Mouse (Mus musculus) forelimb bud, embryonic 11.5 days (tissue): ENCODE measurements at regions not wholly inside any gene's neighbourhood (a gene's known extent, or its start where the extent isn't known, plus 50 kb on each side); places are given as distances from the start of the nearest gene placed in this dataset.
"Not testable (repeated sequence)": the region's sequence is repeated elsewhere in the genome, so short reads cannot be mapped to it uniquely, and the experiment has no call there.

Experiments used
- DNase-seq: peaks from one replicate; pipeline ENCODE4 v3.0.0-alpha.2; 2012; ENCODE audit warnings: low read depth, low spot score

DNA sequence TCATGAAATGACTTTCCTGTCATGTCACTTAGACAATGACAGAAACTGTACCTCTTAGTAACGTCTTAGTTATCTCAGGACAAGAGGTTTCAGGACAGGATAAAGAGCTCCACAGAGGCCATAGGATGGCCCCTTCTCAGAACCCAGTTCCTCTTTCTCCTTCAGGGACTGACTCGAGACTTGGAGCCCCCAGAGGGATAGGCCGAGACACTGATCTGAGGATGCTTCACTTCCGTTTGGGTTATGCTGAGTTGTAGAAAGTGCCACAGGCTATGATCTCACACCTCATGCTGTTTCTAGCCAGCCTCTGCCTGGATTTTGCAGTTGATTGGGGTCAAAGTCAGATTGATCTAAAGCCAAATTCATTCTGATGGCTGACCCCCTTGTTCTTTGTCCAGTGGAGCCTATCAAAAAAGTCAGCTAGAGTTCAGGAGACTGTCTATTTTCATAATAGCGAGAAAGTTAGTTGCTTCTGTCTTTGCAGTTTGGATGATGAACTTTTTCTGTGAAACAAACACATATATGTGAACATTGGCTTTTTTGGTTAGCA is 70.7 kb downstream of the Sult3a2 start:
- no peak for DNase-seq

GRCm38 (mm10) chr10:33708656-33709055 is 77.8 kb downstream of the Sult3a2 start:
- DNase-seq = not testable (repeated sequence)

DNA sequence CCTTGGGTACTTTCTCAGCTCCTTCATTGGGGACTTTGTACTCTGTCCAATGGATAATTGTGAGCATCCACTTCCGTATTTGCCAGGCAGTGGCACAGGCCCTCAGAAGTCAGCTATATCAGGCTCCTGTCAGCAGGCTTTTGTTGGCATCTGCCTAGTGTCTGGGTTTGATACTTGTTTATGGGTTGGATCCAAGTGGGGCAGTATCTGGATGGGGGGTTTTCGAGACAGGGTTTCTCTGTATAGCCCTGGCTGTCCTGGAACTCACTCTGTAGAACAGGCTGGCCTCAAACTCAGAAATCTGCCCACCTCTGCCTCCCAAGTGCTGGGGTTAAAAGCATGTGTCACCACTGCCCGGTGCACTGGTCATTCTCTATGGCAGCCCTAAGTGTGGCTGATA is 79.7 kb upstream of the Clvs2 start:
- DNase-seq = not testable (repeated sequence)

DNA sequence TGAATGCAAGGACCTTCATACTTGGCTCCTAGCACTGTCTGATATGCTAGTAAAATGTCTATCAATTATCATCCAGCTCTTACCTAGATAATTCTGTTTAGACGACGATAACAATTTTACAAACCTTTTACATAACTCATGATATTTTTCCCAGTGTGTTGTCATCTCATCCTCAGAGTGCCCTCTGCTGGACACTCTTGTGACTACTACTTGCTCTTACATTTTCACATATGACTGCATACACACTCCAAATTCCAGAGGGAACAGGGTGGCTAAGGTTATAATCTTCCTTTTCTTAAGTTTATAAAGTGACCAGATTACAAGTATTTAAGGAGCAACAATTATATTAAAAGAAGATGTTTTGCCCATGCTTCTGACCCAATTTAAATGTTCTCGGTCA is 78.9 kb upstream of the Clvs2 start:
- peak; percentile 51 for DNase-seq
